Mouse (Mus musculus) intestine, embryonic 16.5 days (tissue): ENCODE measurements around the gene Fam207a. TPM values are rescaled to one million over a fixed set of nuclear protein-coding genes. Genes with fewer than 3 reads are reported as not detected.

Source experiments
- ATAC-seq: fragments of 200-750 bp; cut with Nextera tagmentation; 2 replicates; pipeline ENCODE4 v1.8.0; 2017; ENCODE audit warnings: moderate TSS enrichment, moderate library complexity
- H3K27ac ChIP-seq: fragments of 300-500 bp; sonication (generic); 2 replicates; pipeline ENCODE4 v1.5.1; 2014; ENCODE audit warnings: mild to moderate bottlenecking, low read length
- H3K27me3 ChIP-seq: fragments of 300-500 bp; sonication (generic); replicated peaks from 2 replicates; pipeline ENCODE4 v1.6.1; 2014; ENCODE audit warnings: low read length, control low read depth, mixed read lengths; ENCODE audit not compliant: control insufficient read depth, insufficient read depth
- H3K36me3 ChIP-seq: fragments of 300-500 bp; sonication (generic); 2 replicates; pipeline ENCODE4 v1.6.1; 2014; ENCODE audit warnings: low read length, control low read depth; ENCODE audit not compliant: control insufficient read depth, insufficient read depth
- H3K4me1 ChIP-seq: fragments of 300-500 bp; sonication (generic); 2 replicates; pipeline ENCODE4 v1.6.1; 2014; ENCODE audit warnings: low read length, control low read depth, mixed read lengths; ENCODE audit not compliant: control insufficient read depth, insufficient read depth
- H3K4me2 ChIP-seq: fragments of 300-500 bp; sonication (generic); 2 replicates; pipeline ENCODE4 v1.6.1; 2014; ENCODE audit warnings: low read depth, low read length, control low read depth
- H3K4me3 ChIP-seq: fragments of 300-500 bp; sonication (generic); 2 replicates; pipeline ENCODE4 v1.5.1; 2014; ENCODE audit warnings: mild to moderate bottlenecking, low read length
- H3K9ac ChIP-seq: fragments of 300-500 bp; sonication (generic); 2 replicates; pipeline ENCODE4 v1.6.1; 2014; ENCODE audit warnings: low read depth, low read length
- H3K9me3 ChIP-seq: fragments of 300-500 bp; sonication (generic); 2 replicates; pipeline ENCODE4 v1.6.1; 2016; ENCODE audit warnings: low read length, control low read depth; ENCODE audit not compliant: control insufficient read depth
- WGBS: fragments of 180-500 bp; shearing (Covaris S2); extraction: QIAGEN DNeasy Blood & Tissue Kit; methylation state at CpG from one replicate; pipeline ENCODE4 v1.1.7; 2014; 5-methylcytosine and 5-hydroxymethylcytosine counted together
- polyA plus RNA-seq: library from polyadenylated mRNA; unstranded; fragments of >200 nt; fragmentation: Nextera tagmentation; extraction: Ambion mirVana; gene quantifications from 2 replicates; pipeline ENCODE4 v1.2.1, GENCODE M21; 2015

The Fam207a gene
- polyA plus RNA-seq, 1 experiment from 2014 or later, result 43.8 TPM

GRCm38 (mm10) chr10:77468675-77469074 lies 46.9 kb downstream of the Fam207a start:
- no peak for ATAC-seq
- 0 out of 2 replicates have a peak, but pooled peaks cover 2% of the 10 kb centered on the region for H3K27me3 ChIP-seq
- no peak overlapping the region for H3K4me3 ChIP-seq
- no peaks in the 10 kb centered on the region for H3K36me3 ChIP-seq
- no peak overlapping the region for H3K4me2 ChIP-seq
- no peak overlapping the region for H3K27ac ChIP-seq
- peaks cover 10% of the 10 kb centered on the region; the same call in 1 of the 2 replicates for H3K4me1 ChIP-seq
- H3K9ac ChIP-seq, result no peak overlapping the region
- WGBS, result 70% methylated on average over 4 of the region's 4 CpGs
- no peaks in the 10 kb centered on the region for H3K9me3 ChIP-seq

GRCm38 (mm10) chr10:77467407-77467806 lies 48.2 kb downstream of the Fam207a start:
- Histone ChIP-seq H3K4me3 (no peak overlapping the region), H3K36me3 (no peaks in the 10 kb centered on the region), H3K9me3 (no peaks in the 10 kb centered on the region), H3K4me1 (peaks cover 10% of the 10 kb centered on the region; the same call in 1 of the 2 replicates), H3K4me2 (no peak overlapping the region), H3K27ac (no peak overlapping the region), H3K27me3 (0 out of 2 replicates have a peak, but pooled peaks cover 5% of the 10 kb centered on the region), H3K9ac (no peak overlapping the region)
- no peak for ATAC-seq
- WGBS, result 87% methylated on average over 6 of the region's 6 CpGs

GRCm38 (mm10) chr10:77465902-77466301 lies 49.7 kb downstream of the Fam207a start:
- no peak overlapping the region for H3K9ac ChIP-seq
- H3K9me3 ChIP-seq, result no peaks in the 10 kb centered on the region
- 74% methylated on average over 5 of the region's 5 CpGs for WGBS

GRCm38 (mm10) chr10:77464181-77464936 lies 51.2 kb downstream of the Fam207a start:
- 0 out of 2 replicates have a peak, but pooled peaks cover 5% of the 10 kb centered on the region for H3K27me3 ChIP-seq
- no peaks in the 10 kb centered on the region for H3K36me3 ChIP-seq
- 0 out of 2 replicates have a peak overlapping the region, but pooled peaks have one; percentile 0 for H3K27ac ChIP-seq
- H3K4me1 ChIP-seq, result 0 out of 2 replicates have a peak, but pooled peaks cover 7% of the 10 kb centered on the region
- ATAC-seq, result peak; percentile 74
- H3K9ac ChIP-seq, result no peak overlapping the region
- no peak overlapping the region for H3K4me2 ChIP-seq
- WGBS, result 42% methylated on average over 10 of the region's 10 CpGs
- no peak overlapping the region for H3K4me3 ChIP-seq
- H3K9me3 ChIP-seq, result no peaks in the 10 kb centered on the region

More at GRCm38 (mm10) chr10:77465902-77466301, 49.7 kb downstream of the Fam207a start:
- Histone ChIP-seq H3K36me3 (no peaks in the 10 kb centered on the region), H3K27ac (no peak overlapping the region), H3K27me3 (0 out of 2 replicates have a peak, but pooled peaks cover 5% of the 10 kb centered on the region), H3K4me3 (no peak overlapping the region), H3K4me2 (no peak overlapping the region), H3K4me1 (0 out of 2 replicates have a peak, but pooled peaks cover 7% of the 10 kb centered on the region)
- no peak for ATAC-seq

- ATAC-seq, result no peak
- 0 out of 2 replicates have a peak, but pooled peaks cover 7% of the 10 kb centered on the region for H3K4me1 ChIP-seq
- 92% methylated on average over 8 of the region's 8 CpGs for WGBS
- H3K9me3 ChIP-seq, result no peaks in the 10 kb centered on the region
- H3K4me2 ChIP-seq, result no peak overlapping the region
- no peak overlapping the region for H3K27ac ChIP-seq
- 0 out of 2 replicates have a peak, but pooled peaks cover 2% of the 10 kb centered on the region for H3K27me3 ChIP-seq
- H3K36me3 ChIP-seq, result no peaks in the 10 kb centered on the region
- H3K4me3 ChIP-seq, result no peak overlapping the region
- H3K9ac ChIP-seq, result no peak overlapping the region
Measured at GRCm38 (mm10) chr10:77461161-77461560, 54.4 kb downstream of the Fam207a start.

GRCm38 (mm10) chr10:77457701-77458100 lies 57.9 kb downstream of the Fam207a start:
- WGBS, result 76% methylated on average over 3 of the region's 3 CpGs
- H3K27me3 ChIP-seq, result no peaks in the 10 kb centered on the region

GRCm38 (mm10) chr10:77456507-77456906 lies 59.1 kb downstream of the Fam207a start:
- H3K9me3 ChIP-seq, result no peaks in the 10 kb centered on the region
- H3K27me3 ChIP-seq, result no peaks in the 10 kb centered on the region
- no peaks in the 10 kb centered on the region for H3K4me1 ChIP-seq
- no peak overlapping the region for H3K4me2 ChIP-seq
- H3K36me3 ChIP-seq, result no peaks in the 10 kb centered on the region
- 69% methylated on average over 7 of the region's 7 CpGs for WGBS
- ATAC-seq, result no peak
- H3K9ac ChIP-seq, result no peak overlapping the region
- no peak overlapping the region for H3K4me3 ChIP-seq
- H3K27ac ChIP-seq, result no peak overlapping the region

More at GRCm38 (mm10) chr10:77457701-77458100, 57.9 kb downstream of the Fam207a start:
- Histone ChIP-seq H3K27ac (no peak overlapping the region), H3K4me2 (no peak overlapping the region), H3K9me3 (no peaks in the 10 kb centered on the region), H3K4me3 (no peak overlapping the region), H3K36me3 (no peaks in the 10 kb centered on the region), H3K4me1 (no peaks in the 10 kb centered on the region), H3K9ac (no peak overlapping the region)
- ATAC-seq, result no peak

GRCm38 (mm10) chr10:77455251-77456010 lies 60.2 kb downstream of the Fam207a start:
- no peak overlapping the region for H3K27ac ChIP-seq
- H3K36me3 ChIP-seq, result no peaks in the 10 kb centered on the region
- H3K4me3 ChIP-seq, result no peak overlapping the region
- no peaks in the 10 kb centered on the region for H3K9me3 ChIP-seq
- no peaks in the 10 kb centered on the region for H3K27me3 ChIP-seq
- H3K4me2 ChIP-seq, result no peak overlapping the region
- no peaks in the 10 kb centered on the region for H3K4me1 ChIP-seq
- ATAC-seq, result no peak
- H3K9ac ChIP-seq, result no peak overlapping the region
- WGBS, result 71% methylated on average over 14 of the region's 14 CpGs

GRCm38 (mm10) chr10:77454795-77455194 lies 60.8 kb downstream of the Fam207a start:
- Histone ChIP-seq H3K9ac (no peak overlapping the region), H3K9me3 (no peaks in the 10 kb centered on the region), H3K4me2 (no peak overlapping the region), H3K27ac (no peak overlapping the region), H3K36me3 (no peaks in the 10 kb centered on the region), H3K4me3 (no peak overlapping the region), H3K27me3 (no peaks in the 10 kb centered on the region), H3K4me1 (no peaks in the 10 kb centered on the region)
- no peak for ATAC-seq
- WGBS, result 74% methylated on average over 6 of the region's 6 CpGs
